Mouse (Mus musculus): ENCODE results near the gene Hrg. TPM values are rescaled to one million over a fixed set of nuclear protein-coding genes. Genes with fewer than 3 reads are reported as not detected.
"Not testable (repeated sequence)": the region's sequence is repeated elsewhere in the genome, so short reads cannot be mapped to it uniquely, and the experiment has no call there.

The Hrg gene
- polyA plus RNA-seq, 2 experiments: 0.11 TPM; not detected in 1

DNA sequence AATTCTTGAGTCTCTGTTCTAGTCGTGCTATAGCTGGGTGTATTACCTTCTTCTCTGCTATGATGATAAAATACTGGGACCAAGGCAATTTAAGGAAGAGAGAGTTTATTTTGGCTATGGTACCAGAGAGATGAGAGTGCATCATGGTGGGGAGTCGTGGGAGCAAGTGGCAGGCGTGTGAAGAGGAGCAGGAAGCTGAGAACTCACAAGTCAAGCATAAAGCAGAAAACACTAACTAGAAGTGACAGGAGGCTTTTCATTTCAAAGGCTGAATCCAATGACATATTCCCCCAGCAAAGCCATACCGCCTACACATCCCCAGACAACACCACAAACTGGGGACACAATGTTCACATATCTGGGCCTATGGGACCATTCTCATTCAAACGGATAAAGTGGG, 11.4 kb downstream of the Hrg start:
- 70% methylated on average over 5 of the region's 5 CpGs for WGBS
- Histone ChIP-seq H3K4me2 (replicated peaks; ENCODE audit: low read depth, low read length, severe bottlenecking) (no peak overlapping the region), H3K27me3 (ENCODE audit: control insufficient read depth, insufficient read depth, low read length) (no peaks in the 10 kb centered on the region), H3K9me3 (ENCODE audit: control insufficient read depth, low read length) (no peaks in the 10 kb centered on the region), H3K27ac (replicated peaks; ENCODE audit: low read depth, low read length) (no peak overlapping the region), H3K9ac (ENCODE audit: low read depth, low read length, severe bottlenecking) (no peak overlapping the region), H3K4me1 (ENCODE audit: control insufficient read depth, insufficient read depth, low read length) (no peaks in the 10 kb centered on the region), H3K4me3 (replicated peaks; ENCODE audit: low read length) (no peak overlapping the region), H3K36me3 (ENCODE audit: control insufficient read depth, insufficient read depth, low read length) (no peaks in the 10 kb centered on the region)
- DNase-seq (ENCODE audit: low spot score) (no peak), ATAC-seq (ENCODE audit: low FRiP score, low read depth) (no peak)
- no peak for TF ChIP-seq POLR2A (IDR thresholded peaks at IDR 0.05; ENCODE audit: borderline replicate concordance, extremely low read depth, insufficient read depth, insufficient read length)

DNA sequence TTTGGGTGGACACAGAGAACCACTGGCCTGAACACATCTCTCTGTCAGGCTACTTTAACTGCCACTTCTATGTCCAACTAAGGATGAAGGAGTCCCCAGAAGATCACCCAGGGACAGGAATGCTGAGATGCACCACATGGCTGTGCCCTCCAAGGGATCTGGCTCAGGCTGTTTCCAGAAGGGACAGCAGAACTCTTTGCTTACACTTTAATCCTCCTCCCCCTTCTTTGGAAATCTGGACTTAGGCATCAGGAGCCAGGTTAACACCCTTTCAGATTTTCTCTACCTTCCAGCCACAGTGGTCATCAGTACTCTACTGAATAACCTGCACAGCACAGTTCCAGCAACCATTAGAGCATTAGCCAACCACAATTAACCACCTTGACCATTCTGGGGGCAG, 12.4 kb downstream of the Hrg start:
- Histone ChIP-seq H3K27me3 (ENCODE audit: control insufficient read depth, insufficient read depth, low read length) (no peaks in the 10 kb centered on the region), H3K9ac (ENCODE audit: low read depth, low read length, severe bottlenecking) (no peak overlapping the region), H3K4me1 (ENCODE audit: control insufficient read depth, insufficient read depth, low read length) (no peaks in the 10 kb centered on the region), H3K36me3 (ENCODE audit: control insufficient read depth, insufficient read depth, low read length) (no peaks in the 10 kb centered on the region), H3K9me3 (ENCODE audit: control insufficient read depth, low read length) (no peaks in the 10 kb centered on the region), H3K4me2 (replicated peaks; ENCODE audit: low read depth, low read length, severe bottlenecking) (no peak overlapping the region), H3K4me3 (replicated peaks; ENCODE audit: low read length) (no peak overlapping the region), H3K27ac (replicated peaks; ENCODE audit: low read depth, low read length) (no peak overlapping the region)
- ATAC-seq (ENCODE audit: low FRiP score, low read depth): no peak
- DNase-seq (ENCODE audit: low spot score): no peak
- no peak for TF ChIP-seq POLR2A (IDR thresholded peaks at IDR 0.05; ENCODE audit: borderline replicate concordance, extremely low read depth, insufficient read depth, insufficient read length)

DNA sequence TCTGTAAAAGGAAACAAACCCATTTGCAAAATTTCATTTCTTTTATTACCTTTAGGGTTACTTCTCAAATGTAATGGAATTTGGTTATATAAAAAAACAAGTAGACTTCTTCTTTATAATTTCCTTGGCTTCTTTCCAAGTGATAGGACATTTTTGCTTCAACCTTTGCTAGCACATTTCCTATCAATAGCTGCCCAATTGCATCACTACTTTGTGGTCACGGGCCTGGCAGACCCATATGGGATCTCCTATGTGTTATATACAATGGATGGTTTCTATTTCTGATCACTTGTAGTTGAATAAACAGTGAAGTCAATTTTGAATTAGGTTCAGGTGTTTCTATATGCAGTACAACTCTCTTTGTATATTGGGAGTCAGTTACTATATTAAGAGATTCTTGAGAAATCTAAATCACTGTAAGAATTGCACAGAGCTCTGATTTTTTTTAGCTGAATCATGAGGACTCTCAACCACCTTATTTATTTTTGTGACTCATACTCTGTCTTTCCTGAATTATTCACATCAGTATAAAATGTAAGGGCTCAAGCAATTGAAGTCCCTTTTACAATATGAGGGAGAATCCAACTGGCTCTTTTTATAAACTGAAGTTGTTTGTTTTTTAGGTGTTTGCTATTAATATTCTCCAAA, 16.6 kb downstream of the Hrg start:
- no peak overlapping the region for H3K4me3 ChIP-seq (replicated peaks; ENCODE audit: low read length)
- DNase-seq (ENCODE audit: low spot score): no peak
- no peaks in the 10 kb centered on the region for H3K27me3 ChIP-seq (ENCODE audit: control insufficient read depth, insufficient read depth, low read length)
- no peak overlapping the region for H3K4me2 ChIP-seq (replicated peaks; ENCODE audit: low read depth, low read length, severe bottlenecking)
- H3K9me3 ChIP-seq (ENCODE audit: control insufficient read depth, low read length): no peaks in the 10 kb centered on the region
- no peaks in the 10 kb centered on the region for H3K4me1 ChIP-seq (ENCODE audit: control insufficient read depth, insufficient read depth, low read length)
- 58% methylated on average over 1 of the region's 1 CpGs for WGBS
- no peak overlapping the region for H3K9ac ChIP-seq (ENCODE audit: low read depth, low read length, severe bottlenecking)
- ATAC-seq (ENCODE audit: low FRiP score, low read depth): no peak
- H3K36me3 ChIP-seq (ENCODE audit: control insufficient read depth, insufficient read depth, low read length): no peaks in the 10 kb centered on the region
- no peak overlapping the region for H3K27ac ChIP-seq (replicated peaks; ENCODE audit: low read depth, low read length)
- no peak for TF ChIP-seq POLR2A (IDR thresholded peaks at IDR 0.05; ENCODE audit: borderline replicate concordance, extremely low read depth, insufficient read depth, insufficient read length)

DNA sequence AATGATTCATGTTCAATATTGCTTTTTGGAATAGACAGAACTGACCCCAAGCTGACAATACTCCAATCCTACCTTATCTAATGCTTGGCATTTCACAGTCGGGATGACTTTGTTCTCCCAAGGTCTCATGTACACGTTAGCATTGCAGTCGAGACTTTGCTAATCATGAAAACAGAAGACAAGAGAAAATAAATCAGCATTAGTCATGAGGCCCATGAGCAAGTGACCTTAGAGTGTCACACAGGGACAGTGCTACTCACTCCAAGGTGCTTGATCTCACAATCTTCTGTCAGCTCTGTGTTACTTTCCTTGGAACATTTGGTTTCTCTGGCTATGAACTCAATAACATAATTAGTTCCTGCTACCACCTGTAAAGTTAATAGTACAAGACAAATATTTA, 46.1 kb downstream of the Hrg start:
- H3K36me3 ChIP-seq (ENCODE audit: control insufficient read depth, insufficient read depth, low read length); ATAC-seq (ENCODE audit: low FRiP score, low read depth); H3K9me3 ChIP-seq (ENCODE audit: control insufficient read depth, low read length); H3K4me3 ChIP-seq (replicated peaks; ENCODE audit: low read length); H3K27me3 ChIP-seq (ENCODE audit: control insufficient read depth, insufficient read depth, low read length); H3K27ac ChIP-seq (replicated peaks; ENCODE audit: low read depth, low read length); H3K9ac ChIP-seq (ENCODE audit: low read depth, low read length, severe bottlenecking); H3K4me1 ChIP-seq (ENCODE audit: control insufficient read depth, insufficient read depth, low read length); H3K4me2 ChIP-seq (replicated peaks; ENCODE audit: low read depth, low read length, severe bottlenecking); DNase-seq (ENCODE audit: low spot score): not testable (repeated sequence)
- 87% methylated on average over 3 of the region's 3 CpGs for WGBS

Other genes starting within 250 kb of the Hrg start
- gene Crygs, start 139.5 kb upstream of the Hrg start, polyA plus RNA-seq (2012; rRNA removed): not detected in 2 replicates
- gene Crygs, start 139.5 kb upstream of the Hrg start, polyA plus RNA-seq (2014; fragmentation: Nextera tagmentation; extraction: Ambion mirVana): not detected in 2 replicates
- 23.0 and 25.7 TPM in 2 replicates for gene Tbccd1, start 93.4 kb upstream of the Hrg start, polyA plus RNA-seq (2012; rRNA removed)
- gene Tbccd1, start 93.4 kb upstream of the Hrg start, polyA plus RNA-seq (2014; fragmentation: Nextera tagmentation; extraction: Ambion mirVana): 26.0 and 27.6 TPM in 2 replicates
- 42.2 and 58.9 TPM in 2 replicates for gene Dnajb11, start 93.2 kb upstream of the Hrg start, polyA plus RNA-seq (2012; rRNA removed)
- 99.4 and 100 TPM in 2 replicates for gene Dnajb11, start 93.2 kb upstream of the Hrg start, polyA plus RNA-seq (2014; fragmentation: Nextera tagmentation; extraction: Ambion mirVana)
- 0.35 and 1.4 TPM in 2 replicates for gene Ahsg, start 59.8 kb upstream of the Hrg start, polyA plus RNA-seq (2012; rRNA removed)
- gene Ahsg, start 59.8 kb upstream of the Hrg start, polyA plus RNA-seq (2014; fragmentation: Nextera tagmentation; extraction: Ambion mirVana): not detected in 2 replicates
- gene Fetub, start 32.7 kb upstream of the Hrg start, polyA plus RNA-seq (2012; rRNA removed): 0.08 and 0.12 TPM in 2 replicates
- gene Fetub, start 32.7 kb upstream of the Hrg start, polyA plus RNA-seq (2014; fragmentation: Nextera tagmentation; extraction: Ambion mirVana): 0.25 TPM in 1 of 2 replicates, not detected in the other
- gene Kng2, start 78.4 kb downstream of the Hrg start, polyA plus RNA-seq (2012; rRNA removed): 0.28 and 0.35 TPM in 2 replicates
- gene Kng2, start 78.4 kb downstream of the Hrg start, polyA plus RNA-seq (2014; fragmentation: Nextera tagmentation; extraction: Ambion mirVana): not detected in 2 replicates
- gene Kng1, start 106.8 kb downstream of the Hrg start, polyA plus RNA-seq (2012; rRNA removed): 0.23 and 0.60 TPM in 2 replicates
- gene Kng1, start 106.8 kb downstream of the Hrg start, polyA plus RNA-seq (2014; fragmentation: Nextera tagmentation; extraction: Ambion mirVana): 0.14 TPM in 1 of 2 replicates, not detected in the other
- gene Eif4a2, start 156.4 kb downstream of the Hrg start, polyA plus RNA-seq (2012; rRNA removed): 640 and 683 TPM in 2 replicates
- 260 and 283 TPM in 2 replicates for gene Eif4a2, start 156.4 kb downstream of the Hrg start, polyA plus RNA-seq (2014; fragmentation: Nextera tagmentation; extraction: Ambion mirVana)
- 9.0 and 12.1 TPM in 2 replicates for gene Rfc4, start 176.7 kb downstream of the Hrg start, polyA plus RNA-seq (2012; rRNA removed)
- 90.1 and 91.4 TPM in 2 replicates for gene Rfc4, start 176.7 kb downstream of the Hrg start, polyA plus RNA-seq (2014; fragmentation: Nextera tagmentation; extraction: Ambion mirVana)
- 0.29 and 0.38 TPM in 2 replicates for gene Adipoq, start 195.5 kb downstream of the Hrg start, polyA plus RNA-seq (2012; rRNA removed)
- gene Adipoq, start 195.5 kb downstream of the Hrg start, polyA plus RNA-seq (2014; fragmentation: Nextera tagmentation; extraction: Ambion mirVana): 0.26 TPM in 1 of 2 replicates, not detected in the other